Mouse (Mus musculus) CD4-positive, CD25-positive, alpha-beta regulatory T cell, adult 2 months (primary cell): ENCODE measurements around the gene Tbc1d20.
A peak's percentile ranks its signal among the peaks of the same experiment; 100 is the strongest.
"Not testable (repeated sequence)": the region's sequence is repeated elsewhere in the genome, so short reads cannot be mapped to it uniquely, and the experiment has no call there.

Experiments used
- DNase-seq: peaks from one replicate; pipeline ENCODE4 v3.0.0-alpha.2; 2012; ENCODE audit warnings: low read depth, low spot score

Tbc1d20 gene

DNA sequence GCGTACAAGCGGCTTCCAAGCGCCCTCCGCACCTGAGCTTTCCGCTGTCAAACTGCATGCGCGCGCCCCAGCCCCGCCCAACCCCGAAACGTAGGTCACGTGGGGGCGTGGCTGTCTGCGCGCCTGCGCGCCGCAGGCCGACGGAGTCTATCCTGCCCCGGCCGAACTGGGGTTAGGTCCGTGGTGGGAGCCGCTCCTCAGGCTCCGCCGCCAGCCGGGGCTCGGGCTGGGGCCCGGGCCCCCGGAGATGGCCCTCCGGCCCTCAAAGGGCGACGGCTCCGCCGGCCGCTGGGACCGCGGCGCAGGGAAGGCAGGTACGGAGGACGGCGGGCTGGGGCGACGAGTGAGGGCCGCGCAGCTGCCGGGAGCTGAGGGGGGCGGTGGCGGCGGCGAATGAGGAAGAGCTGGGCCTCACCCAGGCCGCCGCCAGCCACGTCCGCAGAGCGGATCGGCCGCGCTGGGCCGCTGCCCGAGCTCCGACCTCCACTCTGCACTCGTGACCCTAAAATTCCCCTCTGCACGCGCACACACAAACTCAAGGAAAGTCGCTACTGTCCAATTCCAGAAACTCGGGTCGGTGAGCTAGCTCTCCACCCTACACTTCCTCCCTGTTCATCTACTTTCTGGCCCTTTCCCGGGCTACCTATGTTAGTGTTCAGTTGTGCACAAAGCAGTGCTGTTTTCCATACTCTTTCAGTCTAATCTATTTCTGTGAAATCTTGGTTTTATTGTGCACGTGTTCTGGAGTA, at the start of gene Tbc1d20:
Gene Tbc1d20 (plus strand): TSS at position 102 of the 749 bp plus-strand sequence.
- peak; percentile 97 for DNase-seq

DNA sequence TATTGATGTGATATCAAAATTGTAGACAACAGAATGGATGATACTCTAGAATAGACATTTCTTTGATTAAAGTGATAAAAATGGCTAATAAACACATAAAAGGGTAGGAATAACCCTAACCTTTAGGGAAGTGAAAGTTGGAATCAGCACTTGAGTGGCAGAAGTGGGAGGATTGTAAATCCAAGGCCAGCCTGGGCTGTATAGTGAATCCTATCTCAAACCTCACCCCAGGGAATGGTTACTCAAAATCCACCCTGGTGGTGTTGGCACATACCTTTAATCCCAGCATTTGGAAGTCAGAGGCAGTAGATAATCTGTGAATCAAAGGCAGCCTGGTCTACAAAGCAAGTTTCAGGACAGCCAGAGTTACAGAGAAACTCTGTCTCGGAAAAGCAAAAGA, 46.4 kb upstream of the Tbc1d20 start:
- no peak for DNase-seq

DNA sequence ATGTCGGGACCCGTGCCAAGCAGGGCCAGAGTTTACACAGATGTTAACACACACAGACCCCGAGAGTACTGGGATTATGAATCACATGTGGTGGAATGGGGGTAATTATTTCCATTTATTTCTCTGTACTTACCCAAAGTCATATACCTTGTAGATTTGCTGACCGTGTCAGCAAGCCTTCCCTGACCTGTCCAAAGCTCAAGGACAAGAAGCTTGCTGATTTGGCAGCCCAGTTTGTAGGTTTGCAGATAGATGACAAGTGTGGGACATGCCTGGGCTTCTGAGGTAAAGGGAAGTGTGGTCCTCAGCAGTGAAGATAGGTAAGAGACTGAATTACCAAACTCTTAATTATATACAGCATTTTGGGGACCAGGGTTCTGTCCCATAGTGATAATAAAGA, 43.1 kb upstream of the Tbc1d20 start:
- DNase-seq: no peak

DNA sequence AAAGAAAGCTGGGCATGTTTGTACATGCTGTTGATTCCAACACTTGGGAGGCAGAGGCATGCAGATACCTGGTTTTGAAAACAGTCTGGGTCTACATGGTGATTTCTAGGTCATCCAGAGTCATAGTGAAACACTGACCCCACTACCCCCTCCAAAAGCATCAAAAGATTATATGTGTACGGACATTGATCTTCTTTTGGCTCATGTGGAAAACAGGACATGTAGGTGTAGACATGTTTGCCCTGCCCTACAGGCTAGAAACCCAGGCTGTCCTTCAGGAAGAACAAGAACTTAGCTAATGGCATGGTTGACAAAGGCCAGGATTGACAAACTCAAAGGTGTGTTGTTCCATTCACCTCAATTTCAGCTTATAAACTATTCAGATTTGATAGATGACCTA, 33.9 kb upstream of the Tbc1d20 start:
- no peak for DNase-seq

DNA sequence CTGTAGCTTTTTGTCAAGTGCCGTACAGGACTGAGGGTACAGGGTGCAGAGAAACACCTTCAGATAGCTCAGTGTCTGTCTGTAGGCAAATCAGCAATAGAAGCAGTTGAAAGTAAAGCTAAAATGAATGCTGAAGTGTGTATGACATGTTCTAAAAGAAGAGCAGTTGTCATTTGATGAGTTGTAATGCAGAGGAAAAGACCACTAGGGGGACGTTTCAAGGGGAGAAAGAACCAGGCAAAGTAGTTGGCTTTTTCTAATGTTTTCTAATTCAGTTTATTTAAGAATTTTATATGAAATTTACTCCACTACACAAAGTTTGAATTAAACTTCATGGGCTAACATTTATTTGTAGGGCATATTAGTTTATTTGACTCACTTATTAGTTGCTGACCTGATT, 20.0 kb upstream of the Tbc1d20 start:
- peak; percentile 27 for DNase-seq

GRCm38 (mm10) chr2:152281407-152281806, 12.2 kb upstream of the Tbc1d20 start:
- DNase-seq: peak; percentile 10

DNA sequence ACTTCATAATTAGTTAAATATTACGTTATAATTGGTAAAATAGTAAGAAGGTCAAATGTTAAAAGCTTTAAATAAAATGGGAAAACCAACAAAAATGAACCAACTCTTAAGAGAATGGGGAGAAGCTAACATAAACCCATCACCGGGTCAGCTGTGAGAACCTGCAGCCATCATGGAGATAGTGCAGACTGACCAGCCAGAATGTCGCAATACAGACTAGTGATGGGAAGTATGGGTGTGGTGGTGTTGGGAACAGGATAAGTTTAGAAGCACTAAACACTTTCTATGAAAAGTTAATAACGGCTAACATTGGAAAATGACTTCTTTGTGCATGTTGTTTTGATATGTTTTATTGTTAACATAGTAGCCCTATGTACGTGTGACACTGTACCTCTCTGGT, 6.1 kb upstream of the Tbc1d20 start:
- no peak for DNase-seq

GRCm38 (mm10) chr2:152288046-152288445, 5.6 kb upstream of the Tbc1d20 start:
- no peak for DNase-seq

DNA sequence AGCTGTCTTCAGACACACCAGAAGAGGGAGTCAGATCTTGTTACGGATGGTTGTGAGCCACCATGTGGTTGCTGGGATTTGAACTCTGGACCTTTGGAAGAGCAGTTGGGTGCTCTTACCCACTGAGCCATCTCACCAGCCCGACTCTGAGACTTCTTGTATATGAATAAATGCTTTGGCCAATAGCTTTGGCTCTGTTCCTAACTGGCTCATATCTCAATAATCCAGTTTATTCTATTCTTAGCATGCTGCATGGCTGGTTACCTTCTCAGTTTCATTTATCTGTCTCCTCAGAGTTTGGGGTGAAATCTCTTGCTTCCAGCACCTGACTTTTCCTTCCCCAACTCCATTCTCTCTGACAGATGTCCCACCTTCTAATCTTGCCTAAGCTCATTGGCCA, 4.0 kb upstream of the Tbc1d20 start:
- not testable (repeated sequence) for DNase-seq

- no peak for DNase-seq
These were observed 1.2 kb upstream of the Tbc1d20 start for GRCm38 (mm10) chr2:152292475-152292874.

GRCm38 (mm10) chr2:152293179-152293726, 375 bp upstream of the Tbc1d20 start:
- DNase-seq: no peak

DNA sequence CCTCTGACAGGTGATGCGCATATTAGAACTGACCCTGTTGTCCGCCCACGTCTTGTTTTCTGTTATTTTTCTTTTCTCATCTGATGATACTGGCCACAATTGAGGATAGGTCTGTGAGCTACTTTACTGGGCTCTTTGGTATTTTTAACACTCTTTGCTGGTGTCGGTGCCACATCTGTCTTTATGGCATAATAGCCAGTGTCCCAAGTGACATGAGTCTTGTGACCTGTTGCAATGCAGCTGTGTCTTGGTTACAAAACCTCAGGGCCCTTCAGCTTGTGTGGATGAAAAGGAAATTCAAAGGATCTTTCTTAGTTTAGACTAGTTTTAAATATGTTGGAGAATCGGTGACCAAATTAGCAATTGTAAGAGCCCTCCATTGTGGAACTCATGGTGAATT, 913 bp downstream of the Tbc1d20 start:
- DNase-seq: no peak

- DNase-seq: no peak
These were observed 9.2 kb downstream of the Tbc1d20 start for GRCm38 (mm10) chr2:152302862-152303261.

DNA sequence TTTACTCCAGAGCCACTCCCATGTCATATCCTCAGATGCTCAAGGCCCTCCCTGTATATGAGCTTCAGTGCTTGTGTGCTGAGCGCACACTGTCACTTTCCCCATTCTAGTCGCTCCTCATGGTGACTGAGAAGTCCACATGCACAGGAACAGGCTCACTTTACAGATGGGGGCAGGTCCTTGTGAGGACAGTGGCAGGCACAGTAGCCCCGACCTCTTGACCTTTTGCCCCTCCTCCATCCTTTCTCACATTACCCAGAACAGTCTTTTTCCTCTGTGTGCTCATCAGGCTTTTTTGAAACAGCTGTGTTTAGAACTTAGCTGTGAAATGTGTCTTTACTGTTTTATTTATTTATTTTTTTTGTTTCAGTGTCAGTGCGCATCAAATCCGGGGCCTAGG, 10.2 kb downstream of the Tbc1d20 start:
- no peak for DNase-seq

- DNase-seq: no peak
These were observed 11.9 kb downstream of the Tbc1d20 start for GRCm38 (mm10) chr2:152305480-152305879.

- DNase-seq: no peak
These were observed 13.6 kb downstream of the Tbc1d20 start for GRCm38 (mm10) chr2:152307186-152307585.

DNA sequence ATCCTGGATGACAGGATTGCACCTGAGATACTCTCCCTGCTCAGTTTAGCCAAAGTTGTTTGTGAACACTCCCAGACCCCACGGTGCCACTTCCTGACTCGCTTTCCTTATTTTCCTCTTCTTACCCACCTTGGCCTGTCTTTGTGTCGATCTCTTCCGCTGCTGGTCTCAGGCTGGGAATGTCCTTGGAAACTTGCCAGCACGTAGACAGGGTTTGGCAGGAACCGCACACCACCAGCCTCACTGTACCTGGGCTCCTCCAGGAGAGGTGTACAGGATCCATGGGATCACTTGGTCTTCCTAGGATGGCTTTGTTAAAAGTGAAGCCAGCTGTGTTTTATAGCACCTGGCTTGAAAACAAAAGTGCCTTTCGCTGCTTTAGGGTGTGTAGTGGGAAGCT, 19.4 kb downstream of the Tbc1d20 start:
- no peak for DNase-seq

GRCm38 (mm10) chr2:152313926-152314325, 20.3 kb downstream of the Tbc1d20 start:
- DNase-seq: no peak

DNA sequence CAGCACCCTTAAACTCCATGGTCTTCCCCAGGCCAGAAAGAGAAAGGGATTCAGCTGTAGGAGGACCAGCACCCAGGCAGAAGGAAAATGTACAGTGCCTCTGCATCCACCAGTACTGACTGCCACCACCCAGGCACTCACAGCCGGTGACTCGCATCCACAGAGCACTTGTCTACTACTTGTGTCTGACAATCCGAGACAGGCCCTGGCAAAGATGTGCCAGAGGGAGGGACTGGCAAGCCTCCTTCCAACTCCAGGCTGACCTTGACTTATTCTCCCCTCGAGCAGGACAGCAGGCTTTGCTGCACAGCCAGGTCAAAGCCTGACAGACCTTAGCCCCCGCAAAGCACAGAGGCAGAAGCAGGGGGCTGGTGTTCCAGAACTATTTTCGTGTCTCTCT, 23.4 kb downstream of the Tbc1d20 start:
- no peak for DNase-seq

- DNase-seq: no peak
These were observed 27.9 kb downstream of the Tbc1d20 start for GRCm38 (mm10) chr2:152321558-152321957.

DNA sequence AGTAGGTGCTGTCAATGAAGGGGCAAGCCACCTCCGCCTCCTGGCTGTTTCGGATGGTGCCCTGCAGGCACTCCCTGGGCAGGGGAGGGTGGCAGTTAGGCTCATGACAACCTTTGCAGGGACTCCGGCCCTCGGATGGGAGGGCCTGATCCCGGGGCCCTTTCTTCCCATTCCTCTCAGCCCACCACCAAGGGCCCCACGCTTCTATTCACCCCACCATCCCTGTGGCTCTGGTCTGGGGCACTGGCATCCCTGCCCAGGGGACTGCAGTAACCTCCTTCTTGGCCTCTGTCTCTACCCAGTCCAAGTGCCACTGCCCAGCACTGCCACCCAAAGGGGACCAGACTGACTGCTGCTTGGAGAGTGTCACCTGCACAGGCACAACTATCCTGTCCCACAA, 28.6 kb downstream of the Tbc1d20 start:
- no peak for DNase-seq

GRCm38 (mm10) chr2:152323971-152324370, 30.3 kb downstream of the Tbc1d20 start:
- no peak for DNase-seq

- DNase-seq: no peak
These were observed 31.2 kb downstream of the Tbc1d20 start for GRCm38 (mm10) chr2:152324842-152325241.

DNA sequence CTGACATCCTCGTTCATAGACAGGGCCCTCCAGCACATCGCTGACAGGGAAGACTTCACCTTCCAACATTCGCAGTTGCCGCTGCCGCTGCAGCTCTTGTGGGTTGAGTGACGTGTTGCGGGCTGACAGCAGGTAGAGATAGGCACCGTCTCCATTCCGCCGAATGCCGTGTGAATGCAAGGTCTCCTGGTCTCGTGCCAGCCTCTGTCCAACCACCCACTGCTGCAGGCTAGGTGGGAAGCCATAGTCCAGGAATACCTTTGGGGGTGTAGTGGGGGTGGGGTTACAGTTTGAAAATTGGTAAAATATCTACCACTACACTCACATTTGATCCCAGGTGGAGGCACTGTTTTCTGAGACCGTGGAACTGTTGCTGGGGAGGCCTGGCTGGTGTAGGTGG, 32.5 kb downstream of the Tbc1d20 start:
- DNase-seq: no peak
